Mouse (Mus musculus): ENCODE data around the gene Slc30a2.

- TF ChIP-seq POLR2A (IDR thresholded peaks at IDR 0.05; ENCODE audit: borderline replicate concordance, extremely low read depth, low read depth, low read length), result no peak
- TF ChIP-seq CTCF (IDR thresholded peaks at IDR 0.05; ENCODE audit: insufficient read depth, low read length), result no peak
These were observed 27.5 kb upstream of the Slc30a2 start for GRCm38 (mm10) chr4:134315470-134315869.
